Mouse (Mus musculus) T-helper 17 cell (primary cell): ENCODE measurements around the gene Ccdc107.

Source experiments
- in situ Hi-C, 2 experiments: fragments of 300-600 bp; cut with MboI, MseI; formaldehyde crosslinking; loops; 1 replicate in 1 of 2; 2 replicates in 1 of 2; pipeline ENCODE4 v1.15.1; 2025; ENCODE audit warnings: high pct_unique_total_duplicates in 2 of 2

Ccdc107 gene

DNA sequence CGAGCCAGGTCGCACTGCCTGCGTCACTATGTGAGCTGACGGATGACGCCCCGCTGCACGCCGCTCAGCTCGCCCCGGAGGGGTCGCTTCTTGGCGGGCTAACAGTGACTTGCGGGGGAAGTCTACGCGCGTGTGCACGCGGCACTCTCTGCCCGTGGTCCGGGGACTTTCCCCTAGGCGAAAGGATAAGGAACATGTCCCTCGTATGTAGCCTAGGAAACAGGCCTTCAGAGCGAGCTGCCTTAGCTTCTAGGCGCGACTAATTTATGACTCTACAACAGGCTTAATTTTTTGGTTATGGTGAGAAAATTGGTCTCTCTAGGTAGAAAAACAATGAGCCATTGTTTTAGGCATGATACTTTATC, at the start of gene Ccdc107:
Gene Ccdc107 (plus strand): TSS at position 80 of the 365 bp plus-strand sequence.
- in situ Hi-C loops: no loop called here

DNA sequence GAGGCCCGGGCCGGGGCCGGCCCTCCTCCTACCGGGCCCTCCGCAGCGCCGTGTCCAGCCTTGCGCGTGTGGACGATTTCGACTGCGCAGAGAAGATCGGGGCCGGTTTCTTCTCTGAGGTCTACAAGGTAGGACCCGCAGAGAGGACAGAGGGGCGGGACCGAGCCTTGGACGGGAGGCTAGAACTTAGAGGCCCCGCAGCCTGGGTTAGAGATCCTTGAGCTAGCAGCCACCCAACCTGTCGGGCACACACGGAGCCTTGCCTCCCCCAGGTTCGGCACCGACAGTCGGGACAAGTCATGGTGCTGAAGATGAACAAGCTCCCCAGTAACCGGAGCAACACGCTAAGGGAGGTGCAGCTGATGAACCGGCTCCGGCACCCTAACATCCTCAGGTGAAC, 49.2 kb upstream of the Ccdc107 start:
- in situ Hi-C loops: loop anchor here (5.0 to 25.0 kb wide), 5 partner anchors 34 to 1731 kb away; partner anchors contain the start of genes Dctn3 (in 2 of the 2), Fancg (in 1 of the 2), Rpp25l (in 1 of the 2) and Sit1 (in 1 of the 2)

DNA sequence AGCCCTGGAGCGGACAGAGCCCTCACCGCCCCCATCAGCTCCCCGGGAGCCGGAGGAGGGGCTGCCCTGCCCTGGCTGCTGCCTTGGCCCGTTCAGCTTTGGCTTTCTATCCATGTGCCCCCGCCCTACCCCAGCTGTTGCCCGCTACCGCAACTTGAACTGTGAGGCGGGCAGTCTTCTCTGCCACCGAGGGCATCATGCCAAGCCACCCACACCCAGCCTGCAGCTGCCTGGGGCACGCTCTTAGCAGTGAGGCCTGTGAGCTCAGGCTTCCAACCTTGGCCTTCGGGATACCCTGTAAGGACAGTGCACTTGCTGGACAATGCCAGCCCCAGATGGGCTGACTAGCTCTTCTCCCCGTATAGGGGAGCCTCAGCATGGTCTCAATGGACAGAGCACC, 45.4 kb upstream of the Ccdc107 start:
- in situ Hi-C loops: loop anchor here (10.0 to 25.0 kb wide), 3 partner anchors 435 to 1735 kb away; partner anchors contain the start of genes Dctn3 (in 2 of the 2), Fancg (in 1 of the 2), Rpp25l (in 1 of the 2) and Vcp (in 1 of the 2)

DNA sequence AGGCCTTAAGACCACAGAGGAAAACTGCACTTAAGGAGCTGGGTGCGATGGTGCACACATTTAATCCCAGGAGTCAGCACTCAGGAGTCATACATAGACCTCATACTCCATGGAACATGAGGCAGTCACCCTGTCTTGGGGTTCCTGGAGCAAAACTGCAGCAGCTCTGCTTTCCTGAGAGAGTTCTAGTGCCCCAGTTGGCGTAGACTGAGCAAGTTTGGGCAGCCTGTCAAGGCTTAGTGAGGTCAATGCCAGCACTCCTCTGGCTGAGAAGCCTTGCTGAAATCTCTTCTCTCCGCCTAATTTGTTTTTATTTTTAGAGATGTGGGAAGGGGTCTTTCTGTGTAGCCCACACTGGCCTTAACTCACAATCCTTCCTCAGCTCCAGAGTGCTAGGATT, 44.1 kb upstream of the Ccdc107 start:
- in situ Hi-C loops: loop anchor here (10.0 to 25.0 kb wide), 3 partner anchors 436 to 1736 kb away; partner anchors contain the start of genes Dctn3 (in 2 of the 2), Fancg (in 1 of the 2), Rpp25l (in 1 of the 2) and Vcp (in 1 of the 2)

DNA sequence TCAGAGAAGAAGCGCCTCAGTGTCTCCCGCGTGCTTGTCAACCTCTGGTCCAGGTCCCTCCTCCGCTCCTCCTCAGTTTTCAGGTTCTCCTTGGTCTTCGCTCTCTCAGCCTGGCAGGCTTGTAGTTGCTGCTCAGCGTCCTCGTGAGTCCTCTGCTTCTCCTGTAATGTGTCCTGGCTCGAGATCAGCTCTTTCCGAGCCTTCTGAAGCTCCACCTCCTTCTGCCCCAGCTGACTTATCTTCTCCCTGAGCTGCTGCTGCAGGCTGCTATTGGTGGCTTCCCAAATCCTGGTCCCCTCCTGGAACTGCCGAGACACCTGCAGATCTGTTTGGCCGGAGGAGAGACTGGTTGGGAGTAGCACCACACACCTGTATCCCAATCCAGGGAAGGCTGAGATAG, 40.4 kb upstream of the Ccdc107 start:
- in situ Hi-C loops: no loop called here

DNA sequence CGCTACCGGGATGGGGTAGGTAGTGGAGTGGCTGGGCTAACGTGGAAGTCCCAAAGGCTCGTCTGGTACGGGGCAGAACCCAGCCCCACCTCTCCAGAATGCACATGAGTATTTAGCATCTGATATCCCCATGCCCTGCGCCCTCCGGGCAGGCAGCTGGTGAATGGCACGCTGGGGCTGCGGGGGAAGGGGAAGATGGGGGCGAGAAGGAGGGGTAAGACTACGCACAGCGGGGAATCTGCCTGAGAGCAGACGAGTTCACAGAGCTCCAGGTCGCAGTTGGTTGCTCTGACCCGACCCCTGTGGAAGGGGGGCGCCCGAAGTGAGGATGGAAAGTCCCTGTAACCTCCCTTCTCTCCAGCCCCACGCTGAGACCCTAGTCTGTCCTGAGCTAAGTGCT, 39.3 kb upstream of the Ccdc107 start:
- in situ Hi-C loops: no loop called here

DNA sequence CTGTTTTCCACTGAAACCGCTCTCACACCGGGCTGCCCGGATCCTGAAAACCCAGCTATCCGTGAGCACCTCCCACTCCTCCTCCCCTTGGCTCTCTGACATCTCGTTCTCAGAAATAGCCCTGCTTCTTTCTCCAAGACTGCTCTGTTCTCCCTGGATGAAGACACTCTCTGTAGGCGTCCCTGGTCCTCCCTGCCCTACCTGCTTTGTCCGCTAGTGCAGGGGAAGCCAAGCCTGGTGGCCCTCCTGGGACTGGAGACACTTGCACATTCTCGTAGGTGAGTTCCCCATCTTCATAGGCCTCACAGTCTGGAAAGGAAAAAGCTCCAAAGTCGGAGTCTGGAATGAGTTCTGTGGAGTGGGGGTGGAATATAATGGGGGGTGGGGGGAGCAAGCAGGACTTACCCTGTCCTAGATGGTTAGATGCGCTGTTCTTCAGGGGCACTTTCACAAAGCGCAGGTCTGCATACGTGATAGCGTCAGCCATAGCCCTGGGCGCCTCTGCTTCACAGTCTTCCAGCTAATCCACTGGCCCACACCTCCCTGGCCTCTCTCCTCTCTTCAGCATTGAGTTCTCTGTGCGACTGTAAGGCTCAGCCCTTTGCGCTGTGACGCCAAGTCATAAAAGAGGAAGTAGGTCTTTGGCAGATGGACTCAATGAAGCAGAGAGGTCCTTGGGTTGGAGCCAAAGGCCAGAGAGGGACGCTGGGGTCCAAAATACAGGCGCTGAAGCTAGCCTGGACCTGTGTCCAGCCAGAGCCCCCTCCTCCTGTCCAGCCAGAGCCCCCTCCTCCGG, 38.5 kb upstream of the Ccdc107 start, which contains the start of gene Cd72:
Gene Cd72 (minus strand): TSS at position 588 of the 796 bp plus-strand sequence.
- in situ Hi-C loops: no loop called here

DNA sequence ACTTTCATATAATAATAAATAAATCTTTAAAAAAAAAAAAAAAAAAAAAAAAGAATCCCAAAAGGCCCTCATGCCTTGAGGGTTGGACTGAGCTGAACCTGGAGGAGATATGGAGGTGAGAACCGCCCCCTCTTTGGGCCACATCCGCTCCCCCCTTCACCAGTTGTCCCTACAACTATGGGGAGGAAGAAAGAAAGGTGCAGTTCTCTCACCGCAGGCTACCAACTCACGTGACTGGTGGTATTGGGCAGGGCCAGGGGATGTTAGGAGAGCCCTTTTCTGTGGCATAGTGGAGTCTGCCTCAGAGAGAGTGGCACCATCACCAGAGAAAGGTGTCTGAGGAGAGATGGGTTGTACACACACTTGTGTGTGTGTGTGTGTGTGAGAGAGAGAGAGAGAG, 36.2 kb upstream of the Ccdc107 start:
- in situ Hi-C loops: no loop called here

DNA sequence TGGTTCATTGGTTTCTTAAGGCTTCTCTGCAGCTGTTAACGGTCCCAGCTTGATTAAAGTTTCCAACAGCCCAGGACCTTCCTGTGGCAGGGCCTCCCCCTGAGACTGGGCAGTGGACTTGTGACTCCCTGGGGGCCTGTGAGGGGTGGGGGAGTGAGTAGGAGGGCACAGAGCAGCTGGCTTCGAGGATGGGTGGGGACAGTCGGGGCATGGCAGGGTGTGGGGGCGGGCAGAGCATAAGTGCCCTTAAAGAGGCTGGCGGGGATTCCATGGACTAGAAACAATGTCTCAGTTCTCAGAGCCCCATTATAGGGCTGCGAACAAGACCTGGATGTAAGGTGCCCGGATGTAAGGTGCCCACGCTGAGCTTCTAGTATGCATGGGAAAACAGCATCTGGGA, 35.6 kb upstream of the Ccdc107 start:
- in situ Hi-C loops: no loop called here

DNA sequence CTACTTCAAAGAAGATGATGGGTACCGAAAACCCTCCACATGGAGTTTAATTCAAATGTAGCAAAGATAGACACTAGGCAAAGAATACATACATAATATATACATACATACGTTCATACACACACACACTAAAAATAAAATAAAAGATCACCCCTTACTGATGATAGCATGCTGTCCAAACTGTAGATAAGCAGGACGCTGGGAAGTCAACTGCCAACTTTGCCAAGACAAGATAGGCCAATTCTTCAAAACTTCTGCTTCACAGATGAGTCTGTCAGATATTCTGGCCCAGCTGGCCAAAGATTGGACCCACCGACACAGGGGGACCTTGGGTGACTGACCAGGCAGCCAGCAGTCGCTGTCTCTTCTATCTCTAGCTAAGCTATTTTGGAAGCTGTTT, 29.6 kb upstream of the Ccdc107 start:
- in situ Hi-C loops: no loop called here

DNA sequence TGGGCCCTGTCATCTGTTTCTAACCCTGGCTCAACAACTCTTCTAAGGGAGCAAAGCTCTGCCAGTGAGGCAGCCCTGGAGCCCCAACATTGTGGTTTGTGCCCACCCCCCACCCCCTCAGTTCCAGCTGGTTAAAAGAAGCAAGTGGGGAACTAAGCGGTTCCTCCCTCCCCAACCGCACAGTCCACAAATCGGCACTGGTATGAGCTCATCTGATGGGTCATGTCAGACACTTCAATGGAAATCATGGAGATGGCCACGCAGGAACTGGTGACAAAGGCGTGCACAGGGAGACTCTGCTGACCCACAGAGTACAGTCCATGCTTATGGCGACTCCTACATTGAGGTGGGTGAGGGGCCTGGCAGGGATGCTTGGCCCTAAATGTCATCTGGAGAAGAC, 26.8 kb upstream of the Ccdc107 start:
- in situ Hi-C loops: no loop called here

DNA sequence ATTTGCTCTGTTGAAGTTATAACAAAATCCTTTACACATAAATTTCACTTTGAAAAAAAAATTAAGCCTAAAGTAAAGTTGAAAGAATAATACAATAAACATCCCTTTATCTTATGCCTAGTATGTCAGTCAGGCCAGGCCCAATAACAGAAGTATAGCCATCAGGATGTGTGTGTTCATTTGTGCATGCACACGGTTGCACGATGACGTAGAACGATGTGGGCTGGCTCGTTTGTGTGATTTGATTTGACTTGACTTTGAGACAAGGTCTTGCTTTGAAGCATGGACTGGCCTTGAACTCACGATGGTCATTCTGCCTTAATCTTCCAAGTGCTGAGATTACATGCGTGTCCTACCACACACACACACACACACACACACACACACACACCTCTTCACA, 25.8 kb upstream of the Ccdc107 start:
- in situ Hi-C loops: no loop called here

DNA sequence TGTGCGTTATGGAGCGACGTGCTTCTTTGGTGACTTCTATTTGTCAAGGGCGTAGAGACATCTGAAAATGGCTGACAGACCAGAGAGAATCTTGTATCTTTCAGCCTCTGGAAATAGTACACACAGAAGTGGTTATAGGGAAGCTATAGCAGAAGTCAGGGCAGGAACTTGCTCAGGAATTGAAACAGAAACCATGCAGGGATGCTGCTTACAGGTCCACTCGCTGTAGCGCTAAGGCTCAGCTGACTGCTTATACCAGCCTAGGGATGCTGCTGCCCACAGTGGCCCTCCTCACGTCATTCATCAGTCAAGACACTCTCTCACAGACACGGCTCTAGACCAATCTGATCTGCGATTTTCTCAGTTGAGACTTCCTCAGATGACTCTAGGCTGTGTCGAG, 22.4 kb upstream of the Ccdc107 start:
- in situ Hi-C loops: no loop called here

DNA sequence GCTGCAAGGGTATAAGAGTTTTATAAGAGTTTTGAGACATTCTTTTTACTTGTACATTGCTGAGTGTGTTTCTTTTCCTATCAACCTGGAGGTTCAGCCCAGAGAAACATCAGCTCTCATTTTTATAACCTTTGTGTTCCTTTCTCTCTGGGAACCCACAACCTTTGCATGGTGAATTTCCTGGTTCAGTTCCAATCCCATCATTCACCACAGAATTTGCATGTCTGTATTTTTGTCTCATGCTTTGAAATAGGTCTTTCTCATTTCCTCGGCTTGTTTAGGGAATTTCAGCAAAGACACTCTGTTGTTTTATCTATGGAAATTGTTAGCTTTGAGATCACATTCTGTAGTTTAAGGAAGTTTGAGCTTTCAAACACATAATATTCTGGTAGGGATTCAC, 19.1 kb upstream of the Ccdc107 start:
- in situ Hi-C loops: no loop called here

DNA sequence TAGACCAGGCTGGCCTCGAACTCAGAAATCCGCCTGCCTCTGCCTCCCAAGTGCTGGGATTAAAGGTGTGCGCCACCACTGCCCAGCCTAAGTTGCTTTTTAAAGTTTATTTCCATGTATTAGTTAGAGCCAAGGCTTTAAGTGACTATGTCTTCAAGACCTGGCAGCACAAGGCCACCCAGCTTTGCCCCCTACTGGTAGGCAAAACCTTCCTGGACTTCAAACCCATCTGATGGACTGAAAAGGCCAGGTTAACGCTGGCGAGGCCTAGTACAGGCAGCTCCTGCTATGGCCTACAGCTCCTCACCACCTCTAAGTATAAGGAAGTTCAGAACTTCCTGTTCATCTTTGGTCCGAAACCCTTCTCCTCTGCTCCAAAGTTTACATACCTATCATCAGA, 16.1 kb upstream of the Ccdc107 start:
- in situ Hi-C loops: loop anchor here in 1 of 2 experiments (5.0 kb wide), 1 partner anchor 34 kb away; the partner anchor contains the start of gene Tesk1

DNA sequence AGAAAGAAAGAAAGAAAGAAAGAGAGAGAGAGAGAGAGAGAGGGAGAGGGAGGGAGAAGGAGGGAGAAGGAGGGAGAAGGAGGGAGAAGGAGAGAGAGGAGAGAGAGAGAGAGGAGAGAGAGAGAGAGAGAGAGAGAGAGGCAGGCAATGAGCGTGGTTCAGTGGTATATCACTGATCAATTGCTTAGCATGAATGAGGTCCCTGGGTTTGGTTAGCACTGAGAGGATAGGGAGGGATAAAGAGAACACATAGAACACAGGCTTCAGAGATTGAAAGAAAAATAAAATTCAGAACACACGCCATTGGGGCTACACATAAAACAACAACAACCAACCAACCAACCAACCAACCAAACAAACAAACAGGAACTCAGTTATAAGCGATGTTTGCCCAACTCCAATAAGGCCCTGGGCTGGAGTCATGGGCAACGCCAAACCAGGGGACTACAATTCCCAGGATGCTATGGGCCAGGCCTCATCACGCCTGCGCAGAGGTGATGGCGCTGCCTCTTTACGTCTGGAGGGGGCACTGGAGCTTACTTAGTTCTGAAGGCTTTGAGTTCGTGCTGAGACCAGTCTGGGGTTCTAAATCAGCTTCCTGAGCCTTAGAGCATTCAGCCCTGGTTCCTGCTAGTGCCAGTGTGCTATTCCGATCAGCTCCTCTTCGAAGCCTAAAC, 14.7 kb upstream of the Ccdc107 start:
- in situ Hi-C loops: loop anchor here in 1 of 2 experiments (5.0 kb wide), 1 partner anchor 36 kb away; the partner anchor contains the start of gene Tesk1

DNA sequence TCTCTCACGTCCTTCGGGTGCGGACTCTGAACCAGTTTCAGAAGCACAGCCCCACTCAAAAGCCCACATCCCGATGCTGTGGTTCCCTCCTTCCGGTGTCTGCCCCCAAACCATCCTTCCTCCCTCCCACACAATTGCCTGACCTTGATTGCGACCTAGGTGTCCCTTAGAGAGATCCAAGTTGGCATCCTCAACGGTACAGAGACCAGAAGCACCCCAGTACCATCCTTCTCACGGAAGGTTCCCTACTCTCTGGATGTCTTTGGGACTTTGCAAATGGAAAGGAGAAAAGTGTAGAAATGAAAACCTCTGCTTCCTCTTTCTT, 14.2 kb upstream of the Ccdc107 start:
- in situ Hi-C loops: loop anchor here in 1 of 2 experiments (5.0 kb wide), 1 partner anchor 36 kb away; the partner anchor contains the start of gene Tesk1

DNA sequence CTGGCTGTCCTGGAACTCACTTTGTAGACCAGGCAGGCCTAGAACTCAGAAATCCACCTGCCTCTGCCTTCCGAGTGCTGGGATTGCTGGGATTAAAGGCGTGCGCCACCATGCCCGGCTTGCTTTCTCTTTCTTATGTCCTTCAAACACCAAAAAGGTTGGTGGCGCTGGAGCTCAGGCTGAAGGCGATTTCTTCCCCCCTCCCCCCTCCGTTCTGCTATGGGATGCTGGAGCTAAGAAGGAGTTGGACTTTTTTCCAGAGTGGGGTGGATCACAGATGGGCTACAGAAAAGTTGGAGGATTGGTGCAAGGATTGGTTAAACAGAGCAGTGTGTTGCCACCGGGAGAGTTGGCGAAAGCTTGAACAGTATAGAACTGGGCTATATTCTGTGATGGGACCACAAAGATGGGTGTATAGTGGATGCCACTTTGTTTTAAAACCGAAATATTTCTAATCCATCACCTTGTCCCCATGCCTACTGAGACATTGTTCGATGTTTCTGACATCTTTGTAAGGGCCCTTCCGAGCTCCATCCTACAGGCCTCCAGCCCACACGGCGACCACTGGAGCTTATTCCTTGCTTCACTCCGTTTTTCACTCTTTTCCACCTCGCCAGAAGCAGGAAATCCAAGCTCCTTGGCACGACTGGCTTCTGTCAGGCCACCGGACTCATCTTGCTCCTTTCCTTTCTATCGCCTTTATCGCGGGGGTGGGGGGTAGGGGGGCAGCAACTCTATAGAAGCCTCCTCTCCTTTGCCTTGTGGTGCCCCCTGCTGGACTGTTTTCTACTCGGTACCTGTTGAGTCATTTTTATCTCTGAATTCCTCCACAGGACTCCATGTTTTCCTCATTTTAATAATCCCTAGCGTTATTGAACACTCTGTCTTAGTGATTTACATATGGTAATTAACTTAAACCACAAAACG, 13.5 kb upstream of the Ccdc107 start:
- in situ Hi-C loops: loop anchor here in 1 of 2 experiments (5.0 kb wide), 1 partner anchor 37 kb away; the partner anchor contains the start of gene Tesk1

DNA sequence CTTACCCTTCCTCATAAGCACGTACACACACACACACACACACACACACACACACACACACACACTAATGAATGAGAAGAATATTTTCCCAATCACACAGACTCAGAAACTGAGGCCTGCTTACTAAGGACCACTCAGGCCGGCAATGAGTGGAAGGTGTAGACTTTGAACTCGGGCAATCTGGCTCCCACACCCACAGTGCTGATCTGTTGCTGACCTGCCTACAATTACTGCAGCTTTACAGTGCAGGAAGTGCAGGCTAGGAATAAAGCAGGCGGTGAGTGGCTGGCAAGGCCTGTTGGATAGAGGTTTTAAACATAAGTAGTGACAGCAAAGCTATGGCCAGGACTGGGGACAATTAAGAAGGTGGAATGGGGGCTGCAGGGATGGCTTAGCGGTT, 11.7 kb upstream of the Ccdc107 start:
- in situ Hi-C loops: loop anchor here (5.0 to 10.0 kb wide), 2 partner anchors 39 to 446 kb away; partner anchors contain the start of genes Stoml2 (in 1 of the 2) and Tesk1 (in 1 of the 2)

DNA sequence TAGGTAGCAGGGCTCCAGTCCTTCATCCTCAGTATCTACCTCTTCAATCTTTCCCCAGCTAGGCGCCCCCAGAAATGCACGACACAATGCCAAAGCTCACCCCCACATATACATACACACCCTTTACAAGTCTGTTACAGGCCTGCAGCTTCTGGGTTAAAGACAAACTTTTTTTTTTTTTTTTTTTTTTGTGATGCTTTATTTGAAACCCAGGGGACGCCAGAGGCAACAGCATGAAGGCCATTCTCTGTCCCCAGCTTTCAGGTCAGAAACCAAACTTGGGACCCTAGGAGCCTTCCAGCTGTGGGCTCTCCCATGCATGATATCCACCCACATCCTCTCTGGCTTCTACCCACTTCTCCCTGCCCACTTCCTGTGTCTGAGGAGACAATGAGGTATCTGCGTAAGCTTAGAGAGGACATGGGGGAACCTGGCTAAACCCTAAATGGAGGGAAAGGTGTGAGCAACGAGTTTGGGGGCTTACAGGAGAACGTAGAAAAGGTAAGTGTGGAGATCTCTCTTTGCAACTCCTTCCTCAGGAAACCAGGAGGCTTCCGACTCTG, 10.7 kb upstream of the Ccdc107 start:
- in situ Hi-C loops: loop anchor here (5.0 to 10.0 kb wide), 2 partner anchors 40 to 447 kb away; partner anchors contain the start of genes Stoml2 (in 1 of the 2) and Tesk1 (in 1 of the 2)
